8 mouse cellular contexts compared by ENCODE assay signal in genomic region chr2:37703230-37703954, GRCm38 (mm10). TPM values are rescaled to one million over a fixed set of nuclear protein-coding genes. Genes with fewer than 3 reads are reported as not detected.
DNase-seq lines count a peak whose midpoint lies in the region; ATAC-seq and TF ChIP-seq lines count a peak whose summit lies in the region.

Gene Strbp, minus strand, starts transcription at chr2:37703859.

- TF ChIP-seq CTCF in intestine, postnatal 0 days (IDR thresholded peaks at IDR 0.05; ENCODE audit: low read depth): 0 out of 2 replicates have a peak, but pooled peaks have one; percentile 24

- H3K4me1 ChIP-seq in embryonic facial prominence, embryonic 10.5 days: peaks cover 22% of the 10 kb centered on the region
- peaks cover 2% of the 10 kb centered on the region; the same call in 1 of the 2 replicates for H3K4me1 ChIP-seq in intestine, postnatal 0 days (replicated peaks; ENCODE audit: control insufficient read depth, insufficient read depth, low read length)
- H3K4me1 ChIP-seq in midbrain, embryonic 11.5 days (ENCODE audit: control insufficient read depth, insufficient read depth, low read length): peaks cover 13% of the 10 kb centered on the region

- peaks cover 18% of the 10 kb centered on the region for H3K27me3 ChIP-seq in embryonic facial prominence, embryonic 10.5 days (replicated peaks; ENCODE audit: low read depth, poor library complexity, severe bottlenecking)
- H3K27me3 ChIP-seq in intestine, postnatal 0 days (replicated peaks; ENCODE audit: control insufficient read depth, insufficient read depth, low read length): no peaks in the 10 kb centered on the region
- H3K27me3 ChIP-seq in midbrain, embryonic 11.5 days (ENCODE audit: control insufficient read depth, insufficient read depth, low read length): no peaks in the 10 kb centered on the region

- peak within 1 kb of the TSS; percentile 94 for H3K27ac ChIP-seq in embryonic facial prominence, embryonic 10.5 days (replicated peaks)
- H3K27ac ChIP-seq in intestine, postnatal 0 days (ENCODE audit: low read depth, low read length): peak within 1 kb of the TSS; percentile 97
- peak within 1 kb of the TSS; percentile 76 for H3K27ac ChIP-seq in midbrain, embryonic 11.5 days (ENCODE audit: low read depth, low read length)

- peak within 1 kb of the TSS; percentile 88 for H3K9ac ChIP-seq in intestine, postnatal 0 days (ENCODE audit: low read depth, low read length)
- peak within 1 kb of the TSS; percentile 97 for H3K9ac ChIP-seq in midbrain, embryonic 11.5 days (ENCODE audit: low read length)

- H3K9me3 ChIP-seq in embryonic facial prominence, embryonic 10.5 days: no peaks in the 10 kb centered on the region
- H3K9me3 ChIP-seq in intestine, postnatal 0 days (ENCODE audit: control insufficient read depth): no peaks in the 10 kb centered on the region
- no peaks in the 10 kb centered on the region for H3K9me3 ChIP-seq in midbrain, embryonic 11.5 days (ENCODE audit: control insufficient read depth, low read length)

- H3K4me2 ChIP-seq in intestine, postnatal 0 days (replicated peaks; ENCODE audit: low read depth): peak within 1 kb of the TSS; percentile 97
- peak within 1 kb of the TSS; percentile 87 for H3K4me2 ChIP-seq in midbrain, embryonic 11.5 days

- peak within 1 kb of the TSS; percentile 98 for H3K4me3 ChIP-seq in embryonic facial prominence, embryonic 10.5 days
- peak within 1 kb of the TSS; percentile 81 for H3K4me3 ChIP-seq in intestine, postnatal 0 days (ENCODE audit: low read depth, low read length)
- H3K4me3 ChIP-seq in midbrain, embryonic 11.5 days (ENCODE audit: low read depth, low read length): peak within 1 kb of the TSS; percentile 95

- peak; percentile 83 for ATAC-seq in granulocyte monocyte progenitor cell, adult 5-6 weeks (replicated peaks; ENCODE audit: poor library complexity, severe bottlenecking)
- peak; percentile 97 for ATAC-seq in intestine, postnatal 0 days
- peak; percentile 93 for ATAC-seq in midbrain, embryonic 11.5 days (ENCODE audit: low FRiP score)

- intact Hi-C loops in left cerebral cortex, postnatal 4 days (cut with DNase I): loop anchor here (5.0 kb wide), 1 partner anchor 69 kb away; no protein-coding TSS in a partner anchor

- peak; percentile 96 for DNase-seq in adrenal gland, postnatal 14 days
- DNase-seq in embryonic facial prominence, embryonic 10.5 days (ENCODE audit: low spot score): peak; percentile 97
- peak; percentile 97 for DNase-seq in left cerebral cortex, postnatal 4 days
- peak; percentile 99 for DNase-seq in midbrain, embryonic 11.5 days (ENCODE audit: low spot score, missing footprints)
- DNase-seq in right cerebral cortex, postnatal 4 days: peak; percentile 95
- peak; percentile 91 for DNase-seq in yolk sac, embryonic 10.5 days (ENCODE audit: low spot score)

- WGBS in embryonic facial prominence, embryonic 10.5 days: 3% methylated on average over 98 of the region's 98 CpGs
- under 1% methylated on average over 92 of the region's 98 CpGs for WGBS in intestine, postnatal 0 days
- 0% methylated on average over 77 of the region's 98 CpGs for WGBS in midbrain, embryonic 11.5 days

- peaks cover 6% of the 10 kb centered on the region for H3K36me3 ChIP-seq in embryonic facial prominence, embryonic 10.5 days (replicated peaks)
- no peaks in the 10 kb centered on the region for H3K36me3 ChIP-seq in intestine, postnatal 0 days (ENCODE audit: control insufficient read depth, insufficient read depth)
- H3K36me3 ChIP-seq in midbrain, embryonic 11.5 days (ENCODE audit: control insufficient read depth, insufficient read depth, low read length): no peaks in the 10 kb centered on the region

RNA-seq across cellular contexts. Expression of gene Strbp, which starts in this region (rescaled TPM):
- total RNA-seq in adrenal gland, postnatal 14 days (2021): 43.6 and 45.4 TPM in 2 replicates
- 49.2 and 50.4 TPM in 2 replicates for polyA plus RNA-seq in embryonic facial prominence, embryonic 10.5 days (2016; fragmentation: Nextera tagmentation; extraction: Ambion mirVana)
- total RNA-seq in granulocyte monocyte progenitor cell, adult 5-6 weeks (2014; fragmentation: Nextera tagmentation): 33.8 and 45.5 TPM in 2 replicates
- total RNA-seq in granulocyte monocyte progenitor cell, adult 5-6 weeks (2017): 63.0 and 67.5 TPM in 2 replicates
- polyA plus RNA-seq in intestine, postnatal 0 days (2015; fragmentation: Nextera tagmentation; extraction: Ambion mirVana): 20.4 and 22.5 TPM in 2 replicates
- total RNA-seq in left cerebral cortex, postnatal 4 days (2021): 100 to 1,000 TPM; 228 to 247 TPM
- polyA plus RNA-seq in midbrain, embryonic 11.5 days (2014; fragmentation: Nextera tagmentation; extraction: Ambion mirVana): 105 TPM in 2 replicates

Comparison
In these comparisons a context has a peak if more than half of its experiments do, and no peak if none do; other contexts are left out.
1. Peak in every context shown above with its lines: DNase-seq, ATAC-seq, H3K4me3 ChIP-seq and H3K27ac ChIP-seq.